Comparison of ENCODE assay signal across 8 mouse cellular contexts in the genomic region with DNA sequence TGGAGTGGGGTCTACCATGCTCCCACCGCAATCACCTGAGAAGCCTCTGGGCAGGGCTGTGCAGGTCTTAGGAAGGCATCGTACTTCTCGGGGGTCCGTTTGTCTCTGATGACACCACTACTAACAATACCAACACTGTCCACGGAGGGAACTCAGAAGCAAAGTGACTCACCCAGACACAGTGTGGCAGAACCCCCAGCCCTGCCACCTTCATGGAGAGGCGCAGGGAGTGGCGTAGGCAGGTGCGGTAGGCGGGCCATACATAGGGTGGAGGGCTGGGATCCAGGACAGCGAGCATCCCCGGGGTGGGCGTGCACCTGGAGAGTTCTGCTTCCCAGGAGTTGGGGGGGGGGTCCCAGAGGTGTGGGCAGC. TPM values are rescaled to one million over a fixed set of nuclear protein-coding genes. Genes with fewer than 3 reads are reported as not detected.
DNase-seq lines count a peak whose midpoint lies in the region; ATAC-seq and TF ChIP-seq lines count a peak whose summit lies in the region.

No protein-coding gene starts in this region.

- ATAC-seq in hindbrain, embryonic 14.5 days (ENCODE audit: low FRiP score), result peak; percentile 28
- ATAC-seq in midbrain, embryonic 12.5 days (ENCODE audit: low FRiP score, low read depth), result peak; percentile 31; the same call in 1 of the 2 replicates

- intact Hi-C loops in gastrocnemius, adult 2 months (cut with DNase I), result loop anchor here (10.0 kb wide), 1 partner anchor 327 kb away; the partner anchor contains the start of gene Ripor3

- H3K9me3 ChIP-seq in hindbrain, embryonic 14.5 days (ENCODE audit: control insufficient read depth, low read length), result no peaks in the 10 kb centered on the region
- H3K9me3 ChIP-seq in midbrain, embryonic 12.5 days, result no peaks in the 10 kb centered on the region

- H3K27ac ChIP-seq in gastrocnemius, adult 2 months, result peak overlapping the region; percentile 98
- no peak overlapping the region for H3K27ac ChIP-seq in hindbrain, embryonic 14.5 days
- H3K27ac ChIP-seq in midbrain, embryonic 12.5 days (replicated peaks), result no peak overlapping the region

- WGBS in hindbrain, embryonic 14.5 days, result 31% methylated on average over 12 of the region's 12 CpGs
- 18% methylated on average over 12 of the region's 12 CpGs for WGBS in midbrain, embryonic 12.5 days

- H3K4me1 ChIP-seq in hindbrain, embryonic 14.5 days (replicated peaks; ENCODE audit: control insufficient read depth, insufficient read depth, low read length), result peaks cover 3% of the 10 kb centered on the region; the same call in 1 of the 2 replicates
- H3K4me1 ChIP-seq in midbrain, embryonic 12.5 days, result peaks cover 17% of the 10 kb centered on the region

- no peak for DNase-seq in gastrocnemius, adult 2 months
- DNase-seq in gastrocnemius, postnatal 25 days, result no peak
- peak; percentile 19 for DNase-seq in thymus, postnatal 0 days (ENCODE audit: low spot score)
- no peak for DNase-seq in thymus, postnatal 10 days (ENCODE audit: low spot score in 2 of 2)
- DNase-seq in hindbrain, embryonic 14.5 days (ENCODE audit: low spot score), result no peak
- no peak for DNase-seq in spleen, postnatal 10 days (ENCODE audit: low spot score in 2 of 2)
- DNase-seq in frontal cortex, postnatal 14 days (ENCODE audit: low spot score in 2 of 2), result no peak

- TF ChIP-seq CTCF in gastrocnemius, adult 2 months (IDR thresholded peaks at IDR 0.05), result no peak

- H3K27me3 ChIP-seq in hindbrain, embryonic 14.5 days (ENCODE audit: control insufficient read depth, insufficient read depth, low read length), result peaks cover 58% of the 10 kb centered on the region
- peaks cover 88% of the 10 kb centered on the region for H3K27me3 ChIP-seq in midbrain, embryonic 12.5 days

- H3K36me3 ChIP-seq in hindbrain, embryonic 14.5 days (replicated peaks; ENCODE audit: control insufficient read depth, insufficient read depth), result no peaks in the 10 kb centered on the region
- H3K36me3 ChIP-seq in midbrain, embryonic 12.5 days, result no peaks in the 10 kb centered on the region

- H3K9ac ChIP-seq in hindbrain, embryonic 14.5 days, result no peak overlapping the region
- H3K9ac ChIP-seq in midbrain, embryonic 12.5 days (replicated peaks), result no peak overlapping the region

- H3K4me3 ChIP-seq in gastrocnemius, adult 2 months, result peak overlapping the region; percentile 93
- H3K4me3 ChIP-seq in hindbrain, embryonic 14.5 days (replicated peaks; ENCODE audit: low read length), result peak overlapping the region; percentile 72
- peak overlapping the region; percentile 52 for H3K4me3 ChIP-seq in midbrain, embryonic 12.5 days

- peak overlapping the region; percentile 90 for H3K4me2 ChIP-seq in hindbrain, embryonic 14.5 days (replicated peaks)
- H3K4me2 ChIP-seq in midbrain, embryonic 12.5 days (replicated peaks), result peak overlapping the region; percentile 72

RNA-seq across cellular contexts. Expression of gene Cebpb, which starts 0.6 kb away (rescaled TPM):
- 100 to 1,000 TPM; 106 to 181 TPM for total RNA-seq in gastrocnemius, adult 2 months (2021)
- 10 to 100 TPM; 93.5 to 95.6 TPM for total RNA-seq in gastrocnemius, postnatal 25 days (2021)
- polyA plus RNA-seq in thymus, postnatal 0 days (2015; fragmentation: Nextera tagmentation; extraction: Ambion mirVana), result 7.3 and 7.8 TPM in 2 replicates
- polyA plus RNA-seq in hindbrain, embryonic 14.5 days (2014; fragmentation: Nextera tagmentation; extraction: Ambion mirVana), result 3.5 and 3.6 TPM in 2 replicates
- polyA plus RNA-seq in midbrain, embryonic 12.5 days (2016; fragmentation: Nextera tagmentation; extraction: Ambion mirVana), result 2.7 and 3.1 TPM in 2 replicates

RNA-seq across cellular contexts. Expression of gene Tmem189, which starts 1.5 kb away (rescaled TPM):
- 10 to 100 TPM; 13.0 to 14.9 TPM for total RNA-seq in gastrocnemius, adult 2 months (2021)
- 10 to 100 TPM; 13.4 to 18.9 TPM for total RNA-seq in gastrocnemius, postnatal 25 days (2021)
- 43.7 and 47.7 TPM in 2 replicates for polyA plus RNA-seq in thymus, postnatal 0 days (2015; fragmentation: Nextera tagmentation; extraction: Ambion mirVana)
- polyA plus RNA-seq in hindbrain, embryonic 14.5 days (2014; fragmentation: Nextera tagmentation; extraction: Ambion mirVana), result 33.9 and 37.5 TPM in 2 replicates
- 33.6 and 36.5 TPM in 2 replicates for polyA plus RNA-seq in midbrain, embryonic 12.5 days (2016; fragmentation: Nextera tagmentation; extraction: Ambion mirVana)

RNA-seq across cellular contexts. Expression of gene Gm20431, which starts 26.8 kb away (rescaled TPM):
- total RNA-seq in gastrocnemius, adult 2 months (2021), result 10 to 100 TPM in 1 of 2 experiments, 1 to 10 TPM in 1; 3.7 to 11.5 TPM
- 10 to 100 TPM in 1 of 2 experiments, 1 to 10 TPM in 1; 7.7 to 11.6 TPM for total RNA-seq in gastrocnemius, postnatal 25 days (2021)
- polyA plus RNA-seq in thymus, postnatal 0 days (2015; fragmentation: Nextera tagmentation; extraction: Ambion mirVana), result 6.7 and 7.1 TPM in 2 replicates
- 15.5 and 19.8 TPM in 2 replicates for polyA plus RNA-seq in hindbrain, embryonic 14.5 days (2014; fragmentation: Nextera tagmentation; extraction: Ambion mirVana)
- 9.1 and 9.7 TPM in 2 replicates for polyA plus RNA-seq in midbrain, embryonic 12.5 days (2016; fragmentation: Nextera tagmentation; extraction: Ambion mirVana)

RNA-seq across cellular contexts. Expression of gene Ube2v1, which starts 56.2 kb away (rescaled TPM):
- 100 to 1,000 TPM; 170 to 181 TPM for total RNA-seq in gastrocnemius, adult 2 months (2021)
- 100 to 1,000 TPM; 157 to 160 TPM for total RNA-seq in gastrocnemius, postnatal 25 days (2021)
- polyA plus RNA-seq in thymus, postnatal 0 days (2015; fragmentation: Nextera tagmentation; extraction: Ambion mirVana), result 215 and 236 TPM in 2 replicates
- polyA plus RNA-seq in hindbrain, embryonic 14.5 days (2014; fragmentation: Nextera tagmentation; extraction: Ambion mirVana), result 302 and 313 TPM in 2 replicates
- 297 and 322 TPM in 2 replicates for polyA plus RNA-seq in midbrain, embryonic 12.5 days (2016; fragmentation: Nextera tagmentation; extraction: Ambion mirVana)
